Mouse (Mus musculus) spleen, postnatal 4 days (tissue): ENCODE results near the gene Grin2d.
A peak's percentile ranks its signal among the peaks of the same experiment; 100 is the strongest.

ENCODE experiments used
- DNase-seq, 2 experiments: peaks; one replicate each; pipeline ENCODE4 v3.0.0; 2022; ENCODE audit warnings: low spot score in 2 of 2

Gene Grin2d

GRCm38 (mm10) chr7:45856950-45857901 lies 21.0 kb downstream of the Grin2d start:
- no peak for DNase-seq

GRCm38 (mm10) chr7:45853089-45853488 lies 25.1 kb downstream of the Grin2d start:
- no peak for DNase-seq

- DNase-seq, result no peak
Measured at GRCm38 (mm10) chr7:45850661-45851060, 27.5 kb downstream of the Grin2d start.

- no peak for DNase-seq
Measured at GRCm38 (mm10) chr7:45848447-45849027, 29.6 kb downstream of the Grin2d start.

GRCm38 (mm10) chr7:45842950-45843744 lies 35.0 kb downstream of the Grin2d start:
- no peak for DNase-seq

GRCm38 (mm10) chr7:45833924-45834323 lies 44.3 kb downstream of the Grin2d start:
- no peak for DNase-seq

- DNase-seq, result no peak
Measured at GRCm38 (mm10) chr7:45833148-45833790, 44.9 kb downstream of the Grin2d start.

GRCm38 (mm10) chr7:45832428-45832827 lies 45.8 kb downstream of the Grin2d start:
- no peak for DNase-seq

- DNase-seq, result no peak
Measured at GRCm38 (mm10) chr7:45831128-45831525, 47.1 kb downstream of the Grin2d start.

GRCm38 (mm10) chr7:45830427-45831127 lies 47.6 kb downstream of the Grin2d start, which contains the start of gene Grwd1:
TSS of gene Grwd1 (minus strand) at chr7:45830944.
- peak; percentile 69 to 86 for DNase-seq

GRCm38 (mm10) chr7:45826631-45827030 lies 51.5 kb downstream of the Grin2d start:
- no peak for DNase-seq

- no peak for DNase-seq
Measured at GRCm38 (mm10) chr7:45824598-45824997, 53.6 kb downstream of the Grin2d start, which contains the start of gene Kcnj14. TSS of gene Kcnj14 (minus strand) at chr7:45824782.

GRCm38 (mm10) chr7:45820913-45821312 lies 57.3 kb downstream of the Grin2d start:
- no peak for DNase-seq

GRCm38 (mm10) chr7:45819843-45820242 lies 58.3 kb downstream of the Grin2d start:
- no peak for DNase-seq

GRCm38 (mm10) chr7:45815984-45816351 lies 62.2 kb downstream of the Grin2d start:
- DNase-seq, result no peak

- DNase-seq, result no peak
Measured at GRCm38 (mm10) chr7:45815323-45815983, 62.7 kb downstream of the Grin2d start.

- DNase-seq, result no peak
Measured at GRCm38 (mm10) chr7:45814841-45815240, 63.3 kb downstream of the Grin2d start.

GRCm38 (mm10) chr7:45813787-45814779 lies 64.1 kb downstream of the Grin2d start, which contains the start of gene Cyth2:
TSS of gene Cyth2 (minus strand) at chr7:45814581.
- peak; percentile 98 to 99 for DNase-seq

- DNase-seq, result no peak
Measured at GRCm38 (mm10) chr7:45812921-45813320, 65.3 kb downstream of the Grin2d start.
